Mouse (Mus musculus): ENCODE results near the gene Spg7.
A peak's percentile ranks its signal among the peaks of the same experiment; 100 is the strongest.

DNA sequence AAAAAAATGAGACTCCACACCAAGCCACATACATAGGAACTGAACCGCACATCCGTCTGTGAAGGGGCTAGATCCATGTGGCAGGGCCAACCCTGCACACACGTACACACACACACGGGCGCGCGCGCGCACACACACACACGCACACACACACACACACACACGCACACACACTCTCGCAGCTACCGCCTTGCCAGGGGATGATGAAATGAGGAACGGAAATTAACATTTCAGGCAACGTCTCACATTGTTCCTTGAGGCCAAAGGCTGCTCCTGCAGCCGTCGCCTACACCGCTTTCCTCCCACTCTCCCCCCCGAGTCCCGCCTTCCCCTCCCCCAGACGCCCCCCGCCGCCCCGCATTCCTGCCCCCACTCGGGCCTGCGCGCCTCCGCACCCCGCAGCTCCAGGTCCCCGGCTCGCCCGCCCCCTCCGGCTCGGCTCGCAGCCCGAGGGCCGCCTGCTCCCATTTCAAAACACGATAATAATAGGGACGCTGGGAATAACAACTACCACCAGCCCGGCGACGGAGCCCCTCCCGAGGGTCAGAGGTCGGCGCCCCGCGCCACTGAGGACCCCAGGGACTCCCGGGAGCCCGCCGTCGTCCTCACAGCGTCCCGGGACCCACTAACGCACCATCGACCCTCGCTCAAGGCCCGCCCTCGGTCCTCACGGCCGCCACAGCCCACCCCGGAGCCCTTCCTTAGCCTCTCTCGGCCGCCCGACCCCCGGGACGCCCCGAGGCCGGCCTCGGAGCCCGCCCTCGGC lies 21.6 kb upstream of the Spg7 start:
- TF ChIP-seq EP300 (IDR thresholded peaks at IDR 0.05; ENCODE audit: insufficient read depth, low read depth, low read length) = peak; percentile 67; the same call in 1 of the 2 replicates
- TF ChIP-seq CTCF (IDR thresholded peaks at IDR 0.05) = peak; percentile 27

Measured in heart, adult 2 months (tissue).